Mouse (Mus musculus) stomach, embryonic 14.5 days (tissue): Measurements from ENCODE around the gene Mrps31. TPM values are rescaled to one million over a fixed set of nuclear protein-coding genes. Genes with fewer than 3 reads are reported as not detected.
A peak's percentile ranks its signal among the peaks of the same experiment; 100 is the strongest.

Source experiments
- ATAC-seq: fragments of 200-750 bp; cut with Nextera tagmentation; 2 replicates; pipeline ENCODE4 v1.8.0; 2017; ENCODE audit warnings: low read depth, moderate TSS enrichment; ENCODE audit not compliant: insufficient number of reproducible peaks, insufficient read depth, low FRiP score
- H3K27ac ChIP-seq: fragments of 300-500 bp; sonication (generic); 2 replicates; pipeline ENCODE4 v1.5.1; 2014; ENCODE audit warnings: mild to moderate bottlenecking, low read length, moderate library complexity, mixed read lengths
- H3K27me3 ChIP-seq: fragments of 300-500 bp; sonication (generic); 2 replicates; pipeline ENCODE4 v1.6.1; 2014; ENCODE audit warnings: low read length, control low read depth, mixed read lengths; ENCODE audit not compliant: control insufficient read depth, insufficient read depth
- H3K36me3 ChIP-seq: fragments of 300-500 bp; sonication (generic); 2 replicates; pipeline ENCODE4 v1.6.1; 2014; ENCODE audit warnings: mild to moderate bottlenecking, control low read depth, low read length, moderate library complexity, mixed read lengths; ENCODE audit not compliant: control insufficient read depth, insufficient read depth
- H3K4me1 ChIP-seq: fragments of 300-500 bp; sonication (generic); 2 replicates; pipeline ENCODE4 v1.6.1; 2014; ENCODE audit warnings: low read length, control low read depth, mixed read lengths; ENCODE audit not compliant: control insufficient read depth, insufficient read depth
- H3K4me2 ChIP-seq: fragments of 300-500 bp; sonication (generic); replicated peaks from 2 replicates; pipeline ENCODE4 v1.6.1; 2014; ENCODE audit warnings: low read depth, low read length, control low read depth
- H3K4me3 ChIP-seq: fragments of 300-500 bp; sonication (generic); 2 replicates; pipeline ENCODE4 v1.5.1; 2014; ENCODE audit warnings: low read depth, low read length, control low read depth
- H3K9ac ChIP-seq: fragments of 300-500 bp; sonication (generic); replicated peaks from 2 replicates; pipeline ENCODE4 v1.6.1; 2014; ENCODE audit warnings: low read depth, mild to moderate bottlenecking, control low read depth, low read length, moderate library complexity, mixed read lengths
- H3K9me3 ChIP-seq: fragments of 300-500 bp; sonication (generic); 2 replicates; pipeline ENCODE4 v1.6.1; 2016; ENCODE audit warnings: low read depth, low read length, control low read depth; ENCODE audit not compliant: control insufficient read depth
- WGBS: fragments of 180-500 bp; shearing (Covaris S2); extraction: QIAGEN DNeasy Blood & Tissue Kit; methylation state at CpG from one replicate; pipeline ENCODE4 v1.1.7; 2014; 5-methylcytosine and 5-hydroxymethylcytosine counted together
- polyA plus RNA-seq: library from polyadenylated mRNA; unstranded; fragments of >200 nt; fragmentation: Nextera tagmentation; extraction: Ambion mirVana; gene quantifications from 2 replicates; pipeline ENCODE4 v1.2.1, GENCODE M21; 2014

The Mrps31 gene
- 45.9 and 46.2 TPM in 2 replicates for polyA plus RNA-seq

GRCm38 (mm10) chr8:22411282-22411702 is at the start of gene Mrps31:
Gene Mrps31 (plus strand): TSS chr8:22411361.
- Histone ChIP-seq H3K4me2 (peak within 1 kb of the TSS; percentile 84), H3K27me3 (no peaks in the 10 kb centered on the region), H3K36me3 (peaks cover 6% of the 10 kb centered on the region; the same call in 1 of the 2 replicates), H3K27ac (peak within 1 kb of the TSS; percentile 71; the same call in 1 of the 2 replicates), H3K9ac (peak within 1 kb of the TSS; percentile 79), H3K4me1 (peaks cover 5% of the 10 kb centered on the region; the same call in 1 of the 2 replicates), H3K4me3 (peak within 1 kb of the TSS; percentile 71), H3K9me3 (no peaks in the 10 kb centered on the region)
- ATAC-seq = peak; percentile 87
- under 1% methylated on average over 25 of the region's 25 CpGs for WGBS

GRCm38 (mm10) chr8:22376311-22376710 is 34.9 kb upstream of the Mrps31 start:
- Histone ChIP-seq H3K27me3 (no peaks in the 10 kb centered on the region), H3K4me3 (no peak overlapping the region), H3K36me3 (peaks cover 1% of the 10 kb centered on the region), H3K9me3 (no peaks in the 10 kb centered on the region), H3K27ac (no peak overlapping the region), H3K4me2 (no peak overlapping the region), H3K4me1 (no peaks in the 10 kb centered on the region), H3K9ac (no peak overlapping the region)
- 93% methylated on average over 5 of the region's 5 CpGs for WGBS
- no peak for ATAC-seq

GRCm38 (mm10) chr8:22376903-22377302 is 34.3 kb upstream of the Mrps31 start:
- 48% methylated on average over 5 of the region's 5 CpGs for WGBS
- no peak overlapping the region for H3K4me2 ChIP-seq
- ATAC-seq = peak; percentile 46; the same call in 1 of the 2 replicates
- H3K27me3 ChIP-seq = no peaks in the 10 kb centered on the region
- no peak overlapping the region for H3K9ac ChIP-seq
- no peak overlapping the region for H3K4me3 ChIP-seq
- peaks cover 6% of the 10 kb centered on the region for H3K36me3 ChIP-seq
- H3K9me3 ChIP-seq = no peaks in the 10 kb centered on the region
- H3K27ac ChIP-seq = no peak overlapping the region
- H3K4me1 ChIP-seq = no peaks in the 10 kb centered on the region

GRCm38 (mm10) chr8:22380934-22381333 is 30.2 kb upstream of the Mrps31 start:
- Histone ChIP-seq H3K4me1 (no peaks in the 10 kb centered on the region), H3K9me3 (no peaks in the 10 kb centered on the region), H3K4me2 (no peak overlapping the region), H3K4me3 (no peak overlapping the region), H3K27me3 (no peaks in the 10 kb centered on the region), H3K27ac (no peak overlapping the region), H3K36me3 (peaks cover 18% of the 10 kb centered on the region), H3K9ac (no peak overlapping the region)
- no peak for ATAC-seq
- WGBS = 83% methylated on average over 11 of the region's 11 CpGs

- no peak overlapping the region for H3K9ac ChIP-seq
- WGBS = 82% methylated on average over 19 of the region's 19 CpGs
- no peak for ATAC-seq
- H3K4me2 ChIP-seq = no peak overlapping the region
- no peaks in the 10 kb centered on the region for H3K9me3 ChIP-seq
- H3K4me1 ChIP-seq = no peaks in the 10 kb centered on the region
- no peak overlapping the region for H3K4me3 ChIP-seq
- H3K27ac ChIP-seq = no peak overlapping the region
- H3K27me3 ChIP-seq = no peaks in the 10 kb centered on the region
- peaks cover 22% of the 10 kb centered on the region for H3K36me3 ChIP-seq
Measured at GRCm38 (mm10) chr8:22382824-22383595, 28.2 kb upstream of the Mrps31 start.

- Histone ChIP-seq H3K9me3 (no peaks in the 10 kb centered on the region), H3K4me3 (no peak overlapping the region), H3K4me2 (no peak overlapping the region), H3K9ac (no peak overlapping the region), H3K27me3 (no peaks in the 10 kb centered on the region), H3K36me3 (peaks cover 35% of the 10 kb centered on the region), H3K27ac (no peak overlapping the region), H3K4me1 (no peaks in the 10 kb centered on the region)
- 93% methylated on average over 6 of the region's 6 CpGs for WGBS
- no peak for ATAC-seq
Measured at GRCm38 (mm10) chr8:22385158-22385557, 26.0 kb upstream of the Mrps31 start.

GRCm38 (mm10) chr8:22389874-22390273 is 21.3 kb upstream of the Mrps31 start:
- Histone ChIP-seq H3K4me2 (no peak overlapping the region), H3K36me3 (peaks cover 27% of the 10 kb centered on the region; the same call in 1 of the 2 replicates), H3K9ac (no peak overlapping the region), H3K4me1 (no peaks in the 10 kb centered on the region), H3K4me3 (no peak overlapping the region), H3K27me3 (no peaks in the 10 kb centered on the region), H3K27ac (no peak overlapping the region), H3K9me3 (no peaks in the 10 kb centered on the region)
- no peak for ATAC-seq
- 79% methylated on average over 10 of the region's 10 CpGs for WGBS

- Histone ChIP-seq H3K4me1 (no peaks in the 10 kb centered on the region), H3K9me3 (no peaks in the 10 kb centered on the region), H3K27me3 (no peaks in the 10 kb centered on the region), H3K36me3 (peaks cover 27% of the 10 kb centered on the region; the same call in 1 of the 2 replicates), H3K4me3 (no peak overlapping the region), H3K9ac (no peak overlapping the region), H3K4me2 (no peak overlapping the region), H3K27ac (no peak overlapping the region)
- ATAC-seq = no peak
- WGBS = 88% methylated on average over 8 of the region's 8 CpGs
Measured at GRCm38 (mm10) chr8:22390766-22391463, 20.2 kb upstream of the Mrps31 start.
